Mouse (Mus musculus) forebrain, embryonic 14.5 days (tissue): ENCODE results near the gene Uggt1. TPM values are rescaled to one million over a fixed set of nuclear protein-coding genes. Genes with fewer than 3 reads are reported as not detected.

ENCODE experiments used
- ATAC-seq: fragments of 200-750 bp; cut with Nextera tagmentation; 2 replicates; pipeline ENCODE4 v1.8.0; 2017; ENCODE audit warnings: mild to moderate bottlenecking, moderate library complexity
- DNase-seq: peaks from one replicate; pipeline ENCODE4 v3.0.0-alpha.2; 2015; ENCODE audit warnings: low spot score
- H3K27ac ChIP-seq: fragments of 300-500 bp; sonication (generic); 2 replicates; pipeline ENCODE4 v1.5.1; 2014; ENCODE audit warnings: low read depth, mild to moderate bottlenecking, control low read depth, low read length, moderate library complexity
- H3K27me3 ChIP-seq: fragments of 300-500 bp; sonication (generic); replicated peaks from 2 replicates; pipeline ENCODE4 v1.6.1; 2014; ENCODE audit warnings: low read length, control low read depth, mixed read lengths; ENCODE audit not compliant: control insufficient read depth, insufficient read depth
- H3K36me3 ChIP-seq: fragments of 300-500 bp; sonication (generic); 2 replicates; pipeline ENCODE4 v1.6.1; 2014; ENCODE audit warnings: low read length, control low read depth; ENCODE audit not compliant: control insufficient read depth, insufficient read depth
- H3K4me1 ChIP-seq: fragments of 300-500 bp; sonication (generic); 2 replicates; pipeline ENCODE4 v1.6.1; 2014; ENCODE audit warnings: antibody characterized with exemption, low read length, control low read depth; ENCODE audit not compliant: control insufficient read depth, insufficient read depth
- H3K4me2 ChIP-seq: fragments of 300-500 bp; sonication (generic); 2 replicates; pipeline ENCODE4 v1.6.1; 2014; ENCODE audit warnings: mild to moderate bottlenecking, control low read depth, low read length
- H3K4me3 ChIP-seq: fragments of 300-500 bp; sonication (generic); 2 replicates; pipeline ENCODE4 v1.5.1; 2014; ENCODE audit warnings: low read depth, low read length, control low read depth
- H3K9ac ChIP-seq: fragments of 300-500 bp; sonication (generic); 2 replicates; pipeline ENCODE4 v1.6.1; 2014; ENCODE audit warnings: mild to moderate bottlenecking, low read length, control low read depth, moderate library complexity
- H3K9me3 ChIP-seq: fragments of 300-500 bp; sonication (generic); replicated peaks from 2 replicates; pipeline ENCODE4 v1.6.1; 2016; ENCODE audit warnings: low read length, control low read depth, mixed read lengths; ENCODE audit not compliant: control insufficient read depth
- WGBS: fragments of 180-500 bp; shearing (Covaris S2); extraction: QIAGEN DNeasy Blood & Tissue Kit; methylation state at CpG from one replicate; pipeline ENCODE4 v1.1.7; 2014; 5-methylcytosine and 5-hydroxymethylcytosine counted together
- polyA plus RNA-seq: library from polyadenylated mRNA; unstranded; fragments of >200 nt; fragmentation: Nextera tagmentation; extraction: Ambion mirVana; gene quantifications from 2 replicates; pipeline ENCODE4 v1.2.1, GENCODE M21; 2014

Uggt1 gene
- polyA plus RNA-seq, 1 experiment from 2014 or later, result 66.8 TPM

DNA sequence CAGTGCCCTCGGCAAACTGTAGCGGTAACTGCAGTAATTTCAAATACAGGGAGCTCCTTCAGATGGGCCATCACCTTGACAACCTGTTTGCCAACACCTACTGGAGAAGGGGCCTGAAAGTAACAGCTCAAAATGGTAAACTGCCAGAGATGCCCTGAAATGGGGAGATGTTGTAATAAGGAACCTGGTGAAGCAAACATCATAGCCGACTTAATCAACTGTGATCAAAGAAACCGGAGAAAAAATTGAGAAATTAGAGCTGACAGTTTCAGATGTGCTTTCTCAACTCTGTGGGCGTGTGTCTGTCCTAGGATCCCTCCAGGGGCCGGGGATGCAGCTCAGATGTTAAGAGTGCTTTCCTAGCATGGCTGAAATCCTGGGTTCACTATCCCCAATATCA, 11.3 kb downstream of the Uggt1 start:
- Histone ChIP-seq H3K27me3 (no peaks in the 10 kb centered on the region), H3K9ac (no peak overlapping the region), H3K4me3 (no peak overlapping the region), H3K4me2 (no peak overlapping the region), H3K9me3 (no peaks in the 10 kb centered on the region), H3K36me3 (peaks cover 35% of the 10 kb centered on the region), H3K27ac (no peak overlapping the region), H3K4me1 (no peaks in the 10 kb centered on the region)
- ATAC-seq (no peak), DNase-seq (no peak)
- WGBS, result 91% methylated on average over 6 of the region's 6 CpGs

DNA sequence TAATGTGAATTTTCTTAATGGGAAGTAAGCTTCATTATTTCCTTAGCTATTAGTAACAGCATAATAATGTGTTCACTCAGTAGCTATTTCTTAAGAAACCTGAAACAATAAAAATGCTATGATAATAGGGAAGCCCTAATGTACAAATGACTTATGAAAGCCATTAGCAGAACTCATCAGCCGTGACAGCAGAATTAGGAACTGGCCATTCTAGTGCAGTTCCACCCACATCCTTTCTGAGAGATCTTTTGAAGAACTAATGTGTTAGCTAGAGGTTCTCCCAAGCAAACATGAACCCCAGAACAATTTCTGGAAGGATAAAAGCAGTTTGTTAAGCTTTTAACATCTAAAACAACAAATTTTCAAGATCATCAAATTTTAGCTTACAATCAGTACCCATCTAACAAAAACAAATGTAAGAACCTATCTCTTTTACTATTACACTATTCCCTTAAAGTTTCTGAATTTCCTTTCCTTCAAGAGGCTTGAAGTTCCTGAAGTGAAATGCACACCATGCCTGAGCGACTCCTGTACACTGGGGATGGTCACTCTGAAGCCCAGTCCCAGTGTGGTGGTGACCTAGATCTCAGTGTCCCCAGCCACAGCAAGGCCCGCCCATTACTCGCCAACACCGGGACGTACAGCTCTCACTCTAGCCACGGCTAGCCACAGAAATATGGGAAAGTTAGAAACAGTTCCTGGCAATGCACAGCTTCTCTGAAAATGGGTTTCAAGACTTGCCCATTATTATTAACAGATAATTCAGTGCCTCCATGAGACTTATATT, 13.4 kb downstream of the Uggt1 start:
- WGBS, result 85% methylated on average over 7 of the region's 7 CpGs
- no peaks in the 10 kb centered on the region for H3K27me3 ChIP-seq
- DNase-seq, result no peak
- no peak overlapping the region for H3K27ac ChIP-seq
- H3K4me1 ChIP-seq, result no peaks in the 10 kb centered on the region
- ATAC-seq, result no peak
- H3K4me2 ChIP-seq, result no peak overlapping the region
- no peaks in the 10 kb centered on the region for H3K9me3 ChIP-seq
- no peak overlapping the region for H3K4me3 ChIP-seq
- H3K9ac ChIP-seq, result no peak overlapping the region
- peaks cover 51% of the 10 kb centered on the region for H3K36me3 ChIP-seq

DNA sequence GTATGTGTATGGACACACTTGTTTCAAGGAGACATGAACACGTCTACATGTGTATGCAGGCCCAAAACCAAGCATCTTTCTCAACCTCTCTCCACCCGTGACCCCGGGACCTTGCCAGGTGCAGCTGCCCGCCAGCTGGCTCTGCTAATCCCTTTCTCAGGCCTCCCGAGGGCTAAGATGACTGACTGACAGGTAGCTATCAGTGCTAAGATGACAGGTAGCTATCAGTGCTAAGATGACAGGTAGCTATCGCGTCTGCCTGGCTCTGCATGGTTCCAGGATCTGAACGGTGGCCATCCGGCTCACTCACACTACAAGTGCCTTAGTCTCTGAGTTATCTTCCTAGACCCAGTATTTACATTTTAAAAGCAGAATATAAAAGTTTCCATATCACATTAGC, 16.1 kb downstream of the Uggt1 start:
- H3K27me3 ChIP-seq, result no peaks in the 10 kb centered on the region
- peaks cover 56% of the 10 kb centered on the region for H3K36me3 ChIP-seq
- no peak overlapping the region for H3K4me2 ChIP-seq
- DNase-seq, result no peak
- no peak overlapping the region for H3K9ac ChIP-seq
- 89% methylated on average over 9 of the region's 9 CpGs for WGBS
- H3K4me1 ChIP-seq, result no peaks in the 10 kb centered on the region
- no peak overlapping the region for H3K4me3 ChIP-seq
- no peak for ATAC-seq
- H3K9me3 ChIP-seq, result no peaks in the 10 kb centered on the region
- no peak overlapping the region for H3K27ac ChIP-seq

DNA sequence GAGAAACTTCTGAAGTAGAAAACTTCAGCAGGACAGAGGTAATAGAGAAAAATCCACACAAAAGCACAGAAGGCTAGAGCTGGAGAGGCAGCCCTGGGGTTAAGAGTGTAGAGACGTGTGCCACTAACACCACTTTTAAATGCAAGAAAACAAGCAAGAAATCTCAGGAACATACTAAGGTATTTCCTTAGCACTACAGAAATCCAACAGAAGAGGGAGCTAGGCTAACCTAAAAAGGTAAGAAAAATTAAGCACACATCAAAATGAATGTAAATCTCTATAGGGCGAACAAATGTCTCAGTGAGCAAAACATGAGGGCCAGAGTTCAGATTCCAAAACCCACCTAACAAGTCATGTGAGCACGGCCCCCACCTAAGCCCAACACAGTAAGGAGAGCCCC, 19.9 kb downstream of the Uggt1 start:
- Histone ChIP-seq H3K27ac (no peak overlapping the region), H3K9me3 (no peaks in the 10 kb centered on the region), H3K36me3 (peaks cover 67% of the 10 kb centered on the region), H3K4me3 (no peak overlapping the region), H3K27me3 (no peaks in the 10 kb centered on the region), H3K4me2 (no peak overlapping the region), H3K9ac (no peak overlapping the region), H3K4me1 (no peaks in the 10 kb centered on the region)
- WGBS, result 92% methylated on average over 3 of the region's 3 CpGs
- ATAC-seq (no peak), DNase-seq (peak; percentile 18)

DNA sequence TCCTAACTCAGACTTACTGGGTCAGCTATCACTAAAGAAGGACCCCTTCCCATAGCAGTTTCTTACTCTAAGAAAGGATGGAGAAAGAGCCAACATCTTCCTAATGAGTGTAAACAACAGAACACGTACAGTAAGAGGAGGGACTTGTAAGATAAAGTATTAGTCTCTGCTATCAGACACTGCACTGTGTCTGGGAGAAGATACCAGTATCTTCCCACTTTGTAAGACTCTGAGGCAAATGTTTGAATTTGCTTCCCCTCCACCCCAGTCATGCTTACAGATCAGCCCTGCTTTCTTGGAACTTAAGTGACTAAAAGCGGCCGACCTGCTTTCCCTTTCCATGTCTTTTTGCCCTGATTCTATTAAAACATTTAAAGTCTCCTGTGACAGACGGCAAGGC, 30.2 kb downstream of the Uggt1 start:
- Histone ChIP-seq H3K9ac (no peak overlapping the region), H3K36me3 (peaks cover 57% of the 10 kb centered on the region), H3K4me2 (no peak overlapping the region), H3K9me3 (no peaks in the 10 kb centered on the region), H3K4me1 (no peaks in the 10 kb centered on the region), H3K27me3 (no peaks in the 10 kb centered on the region), H3K27ac (no peak overlapping the region), H3K4me3 (no peak overlapping the region)
- DNase-seq (no peak), ATAC-seq (no peak)
- WGBS, result 88% methylated on average over 4 of the region's 4 CpGs

DNA sequence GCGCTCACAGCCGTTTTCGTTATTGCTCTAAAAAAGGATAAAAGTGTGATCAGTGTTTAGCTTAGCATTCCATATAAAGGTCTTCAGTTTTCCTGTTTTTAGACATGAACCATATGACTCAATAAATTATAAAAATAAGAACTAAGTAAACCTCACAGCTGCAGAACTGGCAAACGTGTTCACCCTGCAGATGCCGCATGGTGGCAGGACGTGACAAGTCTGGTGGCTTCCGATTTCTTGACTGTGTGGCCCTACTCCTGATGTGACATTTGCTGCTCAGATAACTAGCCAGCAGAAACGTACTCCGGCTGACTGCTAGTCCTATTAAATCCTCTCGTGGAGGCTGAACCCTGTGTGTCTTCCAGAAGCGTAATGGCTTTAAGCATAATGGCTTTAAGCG, 42.8 kb downstream of the Uggt1 start:
- Histone ChIP-seq H3K9ac (no peak overlapping the region), H3K4me1 (no peaks in the 10 kb centered on the region), H3K4me2 (no peak overlapping the region), H3K27me3 (no peaks in the 10 kb centered on the region), H3K4me3 (no peak overlapping the region), H3K36me3 (peaks cover 41% of the 10 kb centered on the region), H3K27ac (no peak overlapping the region), H3K9me3 (no peaks in the 10 kb centered on the region)
- no peak for DNase-seq
- ATAC-seq, result no peak
- 96% methylated on average over 12 of the region's 12 CpGs for WGBS

DNA sequence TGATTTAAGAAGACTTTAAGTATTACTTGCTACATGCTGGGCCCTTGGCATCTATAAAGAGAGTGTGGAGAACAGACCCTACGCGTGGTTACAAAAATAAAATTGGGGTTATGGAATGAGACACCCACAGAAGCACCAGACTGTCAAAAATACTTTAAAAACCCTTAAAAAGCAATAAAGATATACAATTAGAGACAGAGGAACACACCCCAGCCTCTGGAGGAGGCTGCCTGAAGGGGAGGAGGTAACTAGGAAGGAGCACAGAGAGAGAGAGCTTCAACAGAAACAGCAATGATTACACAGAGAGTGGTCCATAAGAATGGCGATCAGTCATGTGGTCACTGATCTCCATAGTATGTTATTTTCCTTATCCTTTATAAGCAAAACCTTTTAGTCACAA, 50.0 kb downstream of the Uggt1 start:
- Histone ChIP-seq H3K36me3 (peaks cover 81% of the 10 kb centered on the region), H3K4me1 (no peaks in the 10 kb centered on the region), H3K4me2 (no peak overlapping the region), H3K27me3 (no peaks in the 10 kb centered on the region), H3K9me3 (no peaks in the 10 kb centered on the region), H3K9ac (no peak overlapping the region), H3K27ac (no peak overlapping the region), H3K4me3 (no peak overlapping the region)
- DNase-seq (no peak), ATAC-seq (no peak)
- WGBS, result 95% methylated on average over 3 of the region's 3 CpGs

DNA sequence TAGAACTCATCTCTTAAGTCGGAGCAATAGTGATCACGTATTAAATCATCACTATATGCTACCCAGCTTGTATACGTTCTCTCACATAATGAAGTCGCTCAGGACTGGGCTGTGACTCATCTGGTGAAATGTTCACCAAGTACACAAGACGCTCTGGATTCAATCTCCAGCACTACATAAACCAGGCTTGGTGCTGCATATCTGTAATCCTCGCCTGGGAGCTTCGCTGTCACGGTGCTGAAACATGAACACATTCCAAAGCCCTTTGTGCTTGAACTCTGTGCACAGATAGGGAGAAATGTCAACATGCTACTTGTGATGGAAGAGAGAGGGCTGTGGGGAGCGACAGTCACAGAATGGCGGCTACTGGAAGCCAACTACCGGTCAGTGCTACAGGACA, 52.6 kb downstream of the Uggt1 start:
- no peaks in the 10 kb centered on the region for H3K27me3 ChIP-seq
- no peak overlapping the region for H3K4me2 ChIP-seq
- H3K36me3 ChIP-seq, result peaks cover 91% of the 10 kb centered on the region
- H3K9me3 ChIP-seq, result no peaks in the 10 kb centered on the region
- no peak overlapping the region for H3K27ac ChIP-seq
- DNase-seq (no peak), ATAC-seq (no peak)
- 93% methylated on average over 11 of the region's 11 CpGs for WGBS
- no peaks in the 10 kb centered on the region for H3K4me1 ChIP-seq
- no peak overlapping the region for H3K4me3 ChIP-seq
- no peak overlapping the region for H3K9ac ChIP-seq

DNA sequence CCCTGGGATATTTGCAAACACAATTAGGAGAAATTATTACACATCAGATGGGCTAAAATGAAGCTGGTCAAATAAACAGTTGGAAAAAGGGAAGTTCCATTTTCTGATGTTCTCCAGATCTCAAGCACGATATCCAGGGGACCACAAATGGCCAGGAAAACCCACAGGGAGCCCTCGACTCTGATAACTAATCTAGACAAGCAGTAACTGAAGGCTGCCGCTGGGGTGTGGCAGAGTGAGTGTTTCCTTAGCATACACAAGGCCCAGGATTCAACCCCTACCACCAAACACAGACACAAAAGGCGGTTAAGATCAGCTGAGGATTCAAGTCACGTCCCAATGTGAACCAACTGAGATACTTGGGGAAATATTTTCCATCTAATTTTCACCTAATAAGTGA, 64.5 kb downstream of the Uggt1 start:
- Histone ChIP-seq H3K9ac (no peak overlapping the region), H3K27ac (no peak overlapping the region), H3K4me2 (no peak overlapping the region), H3K27me3 (no peaks in the 10 kb centered on the region), H3K4me3 (no peak overlapping the region), H3K36me3 (peaks cover 83% of the 10 kb centered on the region), H3K4me1 (no peaks in the 10 kb centered on the region), H3K9me3 (no peaks in the 10 kb centered on the region)
- 87% methylated on average over 5 of the region's 5 CpGs for WGBS
- DNase-seq (no peak), ATAC-seq (no peak)
